Mouse (Mus musculus) heart, adult 2 months (tissue): ENCODE results near the gene Kpna4.

Source experiments
- CTCF ChIP-seq: fragments of 200-600 bp; IDR thresholded peaks from 2 replicates; pipeline ENCODE4 v1.8.1; 2022; ENCODE audit warnings: antibody characterized with exemption, mild to moderate bottlenecking, moderate library complexity
- EP300 ChIP-seq: fragments of 200-500 bp; IDR thresholded peaks from 2 replicates; pipeline ENCODE4 v1.6.1; 2011; ENCODE audit warnings: low read depth, low read length, control low read depth; ENCODE audit not compliant: insufficient read depth
- POLR2A ChIP-seq: fragments of 200-500 bp; IDR thresholded peaks from 2 replicates; pipeline ENCODE4 v1.6.1; 2011; ENCODE audit warnings: mild to moderate bottlenecking, low read depth, low read length, control low read depth; ENCODE audit not compliant: insufficient read depth

- TF ChIP-seq CTCF = no peak
- TF ChIP-seq POLR2A = no peak
- TF ChIP-seq EP300 = no peak
These were observed 36.1 kb upstream of the Kpna4 start for GRCm38 (mm10) chr3:69163057-69163456.
